Comparison of ENCODE assay signal across 8 mouse cellular contexts in the genomic region with DNA sequence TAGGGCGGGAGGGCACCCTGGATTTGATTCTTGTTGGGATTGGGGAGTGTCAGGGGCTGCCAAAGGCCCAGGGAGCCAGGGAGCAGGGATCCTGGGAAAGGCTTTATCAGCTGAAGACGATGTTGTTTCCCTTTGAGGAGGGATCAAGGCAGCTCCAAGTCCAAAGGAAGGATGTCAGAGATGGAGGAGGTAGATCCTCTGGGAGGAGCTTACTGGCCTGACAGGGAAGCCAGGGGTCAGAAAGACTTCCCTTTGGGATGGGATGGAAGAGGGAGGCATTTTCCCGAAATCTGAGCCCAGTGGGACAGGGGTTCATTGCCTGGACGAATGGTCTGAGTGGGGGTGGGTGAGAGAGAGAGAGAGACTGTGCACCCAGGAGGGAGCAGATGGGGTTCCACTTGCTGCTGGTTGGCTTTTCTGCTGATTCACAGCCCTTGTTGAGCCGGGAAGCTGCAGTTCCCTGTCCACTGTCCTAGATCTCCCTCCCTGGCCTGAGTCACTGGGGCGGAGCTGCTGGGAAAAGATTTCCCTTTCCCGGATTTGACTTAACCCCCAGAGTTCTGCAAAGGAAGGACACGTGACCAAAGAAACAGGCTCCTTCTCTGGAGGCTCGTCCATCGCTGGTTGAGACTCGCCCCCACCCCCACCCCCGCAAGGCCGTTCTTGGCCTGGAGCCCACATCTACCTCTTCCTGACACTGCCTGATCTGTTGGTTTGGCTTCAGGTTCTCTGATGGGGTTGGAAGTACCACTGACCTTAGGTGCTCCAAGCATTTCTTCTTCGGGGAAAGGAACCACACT. TPM values are rescaled to one million over a fixed set of nuclear protein-coding genes. Genes with fewer than 3 reads are reported as not detected.
DNase-seq lines count a peak whose midpoint lies in the region; ATAC-seq and TF ChIP-seq lines count a peak whose summit lies in the region.

No protein-coding gene starts in this region.

- no peak for TF ChIP-seq POLR2A in thymus, adult 2 months (IDR thresholded peaks at IDR 0.05; ENCODE audit: control insufficient read depth, extremely low read depth, insufficient read depth, low read length, poor library complexity)

- peak overlapping the region; percentile 6; the same call in 1 of the 2 replicates for H3K4me3 ChIP-seq in thymus, adult 2 months (ENCODE audit: control insufficient read depth, insufficient read depth, low read length)
- H3K4me3 ChIP-seq in heart, embryonic 14.5 days (ENCODE audit: control insufficient read depth in 1 of 2, insufficient read depth in 1 of 2, low read depth in 1 of 2, low read length in 2 of 2), result peak overlapping the region in 1 of 2 experiments; percentile 9; a peak in 1 of 4 replicates

- peaks cover 26% of the 10 kb centered on the region for H3K36me3 ChIP-seq in thymus, adult 2 months (ENCODE audit: control insufficient read depth, insufficient read depth, low read length)
- H3K36me3 ChIP-seq in heart, embryonic 14.5 days (ENCODE audit: control insufficient read depth, insufficient read depth, low read length), result peaks cover 30% of the 10 kb centered on the region

- TF ChIP-seq CTCF in thymus, adult 2 months (IDR thresholded peaks at IDR 0.05; ENCODE audit: borderline replicate concordance, control insufficient read depth, extremely low read depth, insufficient read depth, low read length, poor library complexity), result no peak

- no peak for DNase-seq in thymus, adult 2 months
- no peak for DNase-seq in thymus, postnatal 0 days (ENCODE audit: low spot score)
- peak; percentile 72 for DNase-seq in brain, adult 2 months (ENCODE audit: low read depth, low spot score)
- DNase-seq in kidney, postnatal 14 days, result peak; percentile 84
- peak; percentile 66 to 74 for DNase-seq in lung, postnatal 4 days
- DNase-seq in natural killer cell, adult 2 months (ENCODE audit: low spot score in 2 of 2), result no peak
- no peak for DNase-seq in right cerebral cortex, postnatal 4 days

- peak overlapping the region; percentile 89 for H3K27ac ChIP-seq in thymus, adult 2 months (ENCODE audit: control insufficient read depth, insufficient read depth, low read length)
- peak overlapping the region; percentile 30 to 74 for H3K27ac ChIP-seq in heart, embryonic 14.5 days (replicated peaks in 1 of 2; ENCODE audit: control insufficient read depth in 1 of 2, insufficient read depth in 1 of 2, low read depth in 2 of 2, low read length in 2 of 2)

- peak; percentile 42 for ATAC-seq in heart, embryonic 14.5 days (ENCODE audit: insufficient number of reproducible peaks, insufficient read depth, low FRiP score, low read depth)

- peak overlapping the region; percentile 7; the same call in 1 of the 2 replicates for H3K9ac ChIP-seq in heart, embryonic 14.5 days (ENCODE audit: low read length)

- H3K4me2 ChIP-seq in heart, embryonic 14.5 days (ENCODE audit: low read length), result peak overlapping the region; percentile 55

- peaks cover 59% of the 10 kb centered on the region for H3K4me1 ChIP-seq in thymus, adult 2 months (replicated peaks; ENCODE audit: control insufficient read depth, insufficient read depth, low read length)
- peaks cover 35 to 64% of the 10 kb centered on the region in 2 experiments for H3K4me1 ChIP-seq in heart, embryonic 14.5 days (ENCODE audit: control insufficient read depth in 2 of 2, insufficient read depth in 2 of 2, low read length in 2 of 2)

- 23% methylated on average over 14 of the region's 14 CpGs for WGBS in thymus, adult 2 months
- 11% methylated on average over 14 of the region's 14 CpGs for WGBS in heart, embryonic 14.5 days

- no peaks in the 10 kb centered on the region for H3K9me3 ChIP-seq in heart, embryonic 14.5 days (ENCODE audit: control insufficient read depth, low read length)

- no peaks in the 10 kb centered on the region for H3K27me3 ChIP-seq in thymus, adult 2 months (ENCODE audit: control insufficient read depth, insufficient read depth, low read length)
- no peaks in the 10 kb centered on the region for H3K27me3 ChIP-seq in heart, embryonic 14.5 days (ENCODE audit: control insufficient read depth, insufficient read depth, low read length)

RNA-seq across cellular contexts. Expression of gene Tnfrsf1a, which starts 5.4 kb away (rescaled TPM):
- polyA plus RNA-seq in thymus, adult 2 months (2012; rRNA removed), result 140 and 149 TPM in 2 replicates
- 67.3 and 67.9 TPM in 2 replicates for polyA plus RNA-seq in thymus, postnatal 0 days (2015; fragmentation: Nextera tagmentation; extraction: Ambion mirVana)
- polyA plus RNA-seq in heart, embryonic 14.5 days (2014; fragmentation: Nextera tagmentation; extraction: Ambion mirVana), result 41.4 and 43.5 TPM in 2 replicates

RNA-seq across cellular contexts. Expression of gene Plekhg6, which starts 26.0 kb away (rescaled TPM):
- polyA plus RNA-seq in thymus, adult 2 months (2012; rRNA removed), result 2.4 and 2.5 TPM in 2 replicates
- 1.0 and 1.2 TPM in 2 replicates for polyA plus RNA-seq in thymus, postnatal 0 days (2015; fragmentation: Nextera tagmentation; extraction: Ambion mirVana)
- polyA plus RNA-seq in heart, embryonic 14.5 days (2014; fragmentation: Nextera tagmentation; extraction: Ambion mirVana), result 0.05 TPM in 1 of 2 replicates, not detected in the other

RNA-seq across cellular contexts. Expression of gene Scnn1a, which starts 34.1 kb away (rescaled TPM):
- polyA plus RNA-seq in thymus, adult 2 months (2012; rRNA removed), result 32.8 and 35.8 TPM in 2 replicates
- 9.0 and 9.5 TPM in 2 replicates for polyA plus RNA-seq in thymus, postnatal 0 days (2015; fragmentation: Nextera tagmentation; extraction: Ambion mirVana)
- polyA plus RNA-seq in heart, embryonic 14.5 days (2014; fragmentation: Nextera tagmentation; extraction: Ambion mirVana), result 0.65 and 1.00 TPM in 2 replicates

RNA-seq across cellular contexts. Expression of gene Ltbr, which starts 40.9 kb away (rescaled TPM):
- polyA plus RNA-seq in thymus, adult 2 months (2012; rRNA removed), result 29.3 and 30.6 TPM in 2 replicates
- 29.6 and 30.9 TPM in 2 replicates for polyA plus RNA-seq in thymus, postnatal 0 days (2015; fragmentation: Nextera tagmentation; extraction: Ambion mirVana)
- 38.5 and 41.5 TPM in 2 replicates for polyA plus RNA-seq in heart, embryonic 14.5 days (2014; fragmentation: Nextera tagmentation; extraction: Ambion mirVana)

Comparison
In these comparisons a context has a peak if more than half of its experiments do, and no peak if none do; other contexts are left out.
1. DNase-seq: peak in brain, adult 2 months (single experiment), kidney, postnatal 14 days (single experiment) and lung, postnatal 4 days (2 of 2); none in thymus, adult 2 months (single experiment), thymus, postnatal 0 days (single experiment), natural killer cell, adult 2 months (0 of 2) and right cerebral cortex, postnatal 4 days (single experiment).